Mouse (Mus musculus): ENCODE measurements at regions not wholly inside any gene's neighbourhood (a gene's known extent, or its start where the extent isn't known, plus 50 kb on each side); places are given as distances from the start of the nearest gene placed in this dataset.

GRCm38 (mm10) chr9:43975405-43975804 is 67.8 kb upstream of the Thy1 start:
- in situ Hi-C loops (cut with MboI, MseI), result no loop called here

DNA sequence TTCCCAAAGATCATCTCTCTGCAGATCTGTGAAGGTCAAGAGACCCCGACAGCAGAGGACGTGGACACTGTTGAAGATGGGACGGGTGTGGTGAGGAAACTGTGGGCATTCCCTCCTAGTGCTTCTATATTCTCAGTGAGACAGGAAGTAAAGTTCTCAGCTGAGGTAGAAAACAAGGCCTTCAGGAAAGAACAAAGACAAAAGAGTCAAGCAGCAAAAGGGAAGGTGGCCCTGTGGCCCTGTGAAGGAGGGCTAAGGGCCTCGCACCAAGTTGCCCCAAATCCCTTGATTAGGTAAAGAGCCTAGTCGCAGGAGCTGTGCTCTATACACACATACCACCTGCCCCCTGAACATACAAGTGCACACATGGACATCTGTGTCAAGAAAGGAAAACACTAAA is 66.8 kb upstream of the Thy1 start:
- in situ Hi-C loops (cut with MboI, MseI), result no loop called here

DNA sequence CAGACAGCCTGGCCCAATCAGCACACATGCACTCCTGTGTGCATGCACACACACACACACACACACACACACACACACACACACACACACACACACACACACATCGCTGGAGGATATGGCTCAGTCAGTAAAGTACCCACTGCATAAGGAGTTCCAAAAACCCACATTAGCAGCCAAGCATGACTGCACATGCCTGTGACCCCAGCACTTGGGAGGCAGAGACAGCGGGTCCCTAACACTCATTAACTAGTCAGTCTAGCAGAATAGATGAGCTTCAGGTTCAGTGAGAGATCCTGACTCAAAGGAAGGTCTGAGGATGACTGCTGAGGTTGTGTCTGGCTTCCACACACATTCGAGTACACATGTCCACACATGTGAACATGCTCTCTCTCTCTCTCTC is 65.4 kb upstream of the Thy1 start:
- in situ Hi-C loops (cut with MboI, MseI), result no loop called here

DNA sequence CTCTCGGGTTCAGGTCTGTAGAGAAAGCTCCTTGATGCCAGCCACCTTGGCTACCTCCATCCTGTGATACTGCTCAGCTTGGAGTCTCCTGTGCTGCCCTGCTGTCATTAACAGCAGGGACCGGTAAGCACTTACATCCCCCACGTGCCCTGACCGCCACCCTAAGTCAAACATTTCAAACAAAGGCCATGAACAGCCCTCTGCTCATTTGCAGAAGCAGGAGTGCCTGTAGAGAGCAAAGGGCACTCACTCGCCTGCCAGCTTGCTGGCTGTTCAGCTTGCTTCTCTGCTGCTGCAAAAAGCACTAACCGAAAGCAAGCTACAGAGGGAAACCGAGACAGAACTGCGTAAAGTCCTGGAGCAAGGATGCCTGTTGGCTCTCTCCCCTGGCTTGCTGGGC is 61.8 kb upstream of the Thy1 start:
- in situ Hi-C loops (cut with MboI, MseI), result no loop called here

- in situ Hi-C loops (cut with MboI, MseI), result no loop called here
These were observed 60.8 kb upstream of the Thy1 start for GRCm38 (mm10) chr9:43982359-43982889.

DNA sequence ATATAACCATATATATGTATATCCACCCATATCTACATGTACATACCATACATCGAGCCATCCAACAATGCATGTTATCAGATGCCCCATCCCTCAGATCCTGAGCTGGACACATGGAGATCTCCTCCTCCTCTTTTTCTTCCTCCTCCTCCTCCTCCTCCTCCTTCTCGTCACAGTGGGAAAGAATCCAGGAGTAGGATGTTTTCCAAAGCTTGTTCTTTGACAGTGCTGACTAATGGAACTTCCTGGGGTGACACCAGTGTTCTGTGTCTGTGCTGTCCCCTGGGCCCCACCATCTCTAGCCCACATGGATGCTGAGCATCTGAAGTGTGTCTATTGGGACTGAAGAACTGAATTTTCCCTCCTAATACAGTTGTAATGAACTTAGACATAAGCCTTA is 60.0 kb upstream of the Thy1 start:
- in situ Hi-C loops (cut with MboI, MseI), result no loop called here

GRCm38 (mm10) chr9:43984181-43985062 is 58.8 kb upstream of the Thy1 start:
- in situ Hi-C loops (cut with MboI, MseI), result loop anchor here (5.0 kb wide), 2 partner anchors 63 to 123 kb away; partner anchors contain the start of gene C1qtnf5 (in 1 of the 2)

- in situ Hi-C loops (cut with MboI, MseI), result loop anchor here (5.0 kb wide), 2 partner anchors 59 to 119 kb away; partner anchors contain the start of gene C1qtnf5 (in 1 of the 2)
These were observed 55.2 kb upstream of the Thy1 start for GRCm38 (mm10) chr9:43987957-43988356.

- in situ Hi-C loops (cut with MboI, MseI), result loop anchor here (5.0 kb wide), 2 partner anchors 58 to 118 kb away; partner anchors contain the start of gene C1qtnf5 (in 1 of the 2)
These were observed 54.0 kb upstream of the Thy1 start for GRCm38 (mm10) chr9:43988981-43989860.

- in situ Hi-C loops (cut with MboI, MseI), result no loop called here
These were observed 53.1 kb upstream of the Thy1 start for GRCm38 (mm10) chr9:43990124-43990523.

DNA sequence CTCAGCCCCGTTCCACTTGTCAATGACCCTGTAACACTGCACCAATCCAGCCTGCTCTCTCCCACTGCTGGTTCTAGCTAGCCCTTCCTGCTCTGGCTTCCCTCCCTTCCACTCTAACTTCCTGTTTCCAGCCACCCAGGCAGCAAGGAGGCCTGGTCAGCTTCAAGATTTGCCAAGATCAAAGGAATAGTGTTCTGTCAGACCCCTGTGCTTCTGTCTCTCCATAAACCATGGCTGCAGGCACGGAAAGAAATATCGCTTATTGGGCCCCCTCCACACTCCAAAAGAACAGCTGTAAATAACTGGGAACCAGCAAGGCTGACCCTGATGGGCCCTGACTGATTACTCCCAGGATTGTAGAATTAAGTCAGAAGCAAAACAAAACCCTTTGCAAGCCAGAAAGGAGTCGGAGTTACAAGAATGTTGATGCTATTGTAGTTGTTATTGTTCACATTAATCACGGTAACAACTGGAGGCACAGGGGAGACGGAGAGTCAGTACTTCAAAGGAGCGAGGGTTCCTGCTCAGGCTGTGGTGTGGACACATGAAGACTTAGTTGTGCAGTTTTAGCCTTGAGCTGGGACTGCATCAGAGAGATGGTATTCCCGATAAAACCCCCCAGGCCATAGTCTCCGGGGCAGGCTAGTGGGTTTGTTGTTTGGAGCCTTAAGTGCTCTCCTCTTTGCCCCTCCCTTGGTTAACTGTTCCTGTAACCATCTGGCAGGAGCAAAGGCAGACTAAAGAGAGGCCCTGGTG is 49.8 kb upstream of the Thy1 start:
- in situ Hi-C loops (cut with MboI, MseI), result no loop called here
